Mouse (Mus musculus) midbrain, embryonic 10.5 days (tissue): ENCODE measurements around the gene Map3k3. TPM values are rescaled to one million over a fixed set of nuclear protein-coding genes. Genes with fewer than 3 reads are reported as not detected.

Source experiments
- DNase-seq: peaks from one replicate; pipeline ENCODE4 v3.0.0-alpha.2; 2017; ENCODE audit warnings: low spot score
- H3K27ac ChIP-seq: fragments of 300-500 bp; sonication (generic); replicated peaks from 2 replicates; pipeline ENCODE4 v1.5.1; 2016; ENCODE audit warnings: mild to moderate bottlenecking
- H3K27me3 ChIP-seq: fragments of 300-500 bp; sonication (generic); 2 replicates; pipeline ENCODE4 v1.6.1; 2016; ENCODE audit warnings: low read depth, mild to moderate bottlenecking; ENCODE audit not compliant: poor library complexity, severe bottlenecking
- H3K36me3 ChIP-seq: fragments of 300-500 bp; sonication (generic); 2 replicates; pipeline ENCODE4 v1.6.1; 2016; ENCODE audit warnings: mild to moderate bottlenecking, moderate library complexity
- H3K4me1 ChIP-seq: fragments of 300-500 bp; sonication (generic); 2 replicates; pipeline ENCODE4 v1.6.1; 2016
- H3K4me3 ChIP-seq: fragments of 300-500 bp; sonication (generic); 2 replicates; pipeline ENCODE4 v1.5.1; 2016; ENCODE audit warnings: mild to moderate bottlenecking, moderate library complexity
- H3K9me3 ChIP-seq: fragments of 300-500 bp; sonication (generic); replicated peaks from 2 replicates; pipeline ENCODE4 v1.6.1; 2016; ENCODE audit warnings: mild to moderate bottlenecking
- WGBS: fragments of 180-500 bp; shearing (Covaris S2); methylation state at CpG from one replicate; pipeline ENCODE4 v1.1.7; 2016; 5-methylcytosine and 5-hydroxymethylcytosine counted together
- polyA plus RNA-seq: library from polyadenylated mRNA; unstranded; fragments of >200 nt; fragmentation: Nextera tagmentation; extraction: Ambion mirVana; gene quantifications from 2 replicates; pipeline ENCODE4 v1.2.1, GENCODE M21; 2016

Gene Map3k3
- polyA plus RNA-seq, 1 experiment from 2014 or later: 21.9 TPM

GRCm38 (mm10) chr11:106154770-106155169, 70.4 kb downstream of the Map3k3 start:
- Histone ChIP-seq H3K27me3 (no peaks in the 10 kb centered on the region), H3K9me3 (no peaks in the 10 kb centered on the region), H3K4me1 (peaks cover 21% of the 10 kb centered on the region), H3K27ac (no peak overlapping the region), H3K36me3 (peaks cover 94% of the 10 kb centered on the region), H3K4me3 (no peak overlapping the region)
- 82% methylated on average over 2 of the region's 2 CpGs for WGBS
- no peak for DNase-seq

- no peak for DNase-seq
- peaks cover 28% of the 10 kb centered on the region for H3K4me1 ChIP-seq
- H3K36me3 ChIP-seq: peaks cover 84% of the 10 kb centered on the region
- WGBS: 82% methylated on average over 3 of the region's 3 CpGs
- H3K4me3 ChIP-seq: no peak overlapping the region
- H3K9me3 ChIP-seq: no peaks in the 10 kb centered on the region
- H3K27ac ChIP-seq: no peak overlapping the region
- no peaks in the 10 kb centered on the region for H3K27me3 ChIP-seq
Observed at GRCm38 (mm10) chr11:106155761-106156160, 71.3 kb downstream of the Map3k3 start.

GRCm38 (mm10) chr11:106156257-106156656, 71.8 kb downstream of the Map3k3 start:
- Histone ChIP-seq H3K36me3 (peaks cover 79% of the 10 kb centered on the region), H3K27ac (no peak overlapping the region), H3K4me1 (peaks cover 33% of the 10 kb centered on the region), H3K27me3 (no peaks in the 10 kb centered on the region), H3K4me3 (no peak overlapping the region), H3K9me3 (no peaks in the 10 kb centered on the region)
- DNase-seq: no peak
- 100% methylated on average over 1 of the region's 1 CpGs for WGBS

GRCm38 (mm10) chr11:106157154-106157553, 72.7 kb downstream of the Map3k3 start:
- no peak for DNase-seq
- H3K4me3 ChIP-seq: peak overlapping the region; percentile 18; the same call in 1 of the 2 replicates
- 93% methylated on average over 7 of the region's 7 CpGs for WGBS
- H3K36me3 ChIP-seq: peaks cover 72% of the 10 kb centered on the region
- no peaks in the 10 kb centered on the region for H3K27me3 ChIP-seq
- H3K27ac ChIP-seq: no peak overlapping the region
- H3K9me3 ChIP-seq: no peaks in the 10 kb centered on the region
- peaks cover 39% of the 10 kb centered on the region for H3K4me1 ChIP-seq

- Histone ChIP-seq H3K9me3 (no peaks in the 10 kb centered on the region), H3K4me3 (peak overlapping the region; percentile 92), H3K4me1 (peaks cover 39% of the 10 kb centered on the region), H3K27ac (peak overlapping the region; percentile 93), H3K36me3 (peaks cover 72% of the 10 kb centered on the region), H3K27me3 (no peaks in the 10 kb centered on the region)
- DNase-seq: peak; percentile 32
- 63% methylated on average over 14 of the region's 14 CpGs for WGBS
Observed at GRCm38 (mm10) chr11:106158081-106158929, 73.9 kb downstream of the Map3k3 start.

- Histone ChIP-seq H3K9me3 (no peaks in the 10 kb centered on the region), H3K4me3 (peak overlapping the region; percentile 92), H3K27me3 (no peaks in the 10 kb centered on the region), H3K27ac (peak overlapping the region; percentile 93), H3K36me3 (peaks cover 72% of the 10 kb centered on the region), H3K4me1 (peaks cover 39% of the 10 kb centered on the region)
- no peak for DNase-seq
- 50% methylated on average over 9 of the region's 9 CpGs for WGBS
Observed at GRCm38 (mm10) chr11:106158930-106159215, 74.5 kb downstream of the Map3k3 start.

- H3K9me3 ChIP-seq: no peaks in the 10 kb centered on the region
- peaks cover 39% of the 10 kb centered on the region for H3K4me1 ChIP-seq
- no peaks in the 10 kb centered on the region for H3K27me3 ChIP-seq
- peak overlapping the region; percentile 92 for H3K4me3 ChIP-seq
- WGBS: 3% methylated on average over 25 of the region's 25 CpGs
- peaks cover 72% of the 10 kb centered on the region for H3K36me3 ChIP-seq
- peak overlapping the region; percentile 93 for H3K27ac ChIP-seq
- DNase-seq: peak; percentile 67
Observed at GRCm38 (mm10) chr11:106159216-106159920, 75.0 kb downstream of the Map3k3 start.

GRCm38 (mm10) chr11:106159921-106160840, 75.8 kb downstream of the Map3k3 start:
- Histone ChIP-seq H3K27ac (peak overlapping the region; percentile 93), H3K36me3 (peaks cover 72% of the 10 kb centered on the region), H3K9me3 (no peaks in the 10 kb centered on the region), H3K4me3 (peak overlapping the region; percentile 92), H3K4me1 (peaks cover 39% of the 10 kb centered on the region), H3K27me3 (no peaks in the 10 kb centered on the region)
- DNase-seq: peak; percentile 86
- WGBS: under 1% methylated on average over 95 of the region's 106 CpGs

- peaks cover 72% of the 10 kb centered on the region for H3K36me3 ChIP-seq
- peaks cover 39% of the 10 kb centered on the region for H3K4me1 ChIP-seq
- H3K27ac ChIP-seq: peak within 1 kb of the TSS; percentile 93
- H3K27me3 ChIP-seq: no peaks in the 10 kb centered on the region
- H3K9me3 ChIP-seq: no peaks in the 10 kb centered on the region
- WGBS: 31% methylated on average over 22 of the region's 22 CpGs
- peak within 1 kb of the TSS; percentile 92 for H3K4me3 ChIP-seq
- no peak for DNase-seq
Observed at GRCm38 (mm10) chr11:106160841-106161721, 76.7 kb downstream of the Map3k3 start, which contains the start of the genes Gm10840 and Limd2. TSS of gene Gm10840 (plus strand) at chr11:106160850. TSS of gene Limd2 (minus strand) at chr11:106160860.

- H3K4me1 ChIP-seq: peaks cover 39% of the 10 kb centered on the region
- no peak overlapping the region for H3K4me3 ChIP-seq
- H3K27ac ChIP-seq: no peak overlapping the region
- no peaks in the 10 kb centered on the region for H3K27me3 ChIP-seq
- H3K9me3 ChIP-seq: no peaks in the 10 kb centered on the region
- no peak for DNase-seq
- 86% methylated on average over 2 of the region's 2 CpGs for WGBS
- H3K36me3 ChIP-seq: peaks cover 72% of the 10 kb centered on the region
Observed at GRCm38 (mm10) chr11:106162237-106162636, 77.8 kb downstream of the Map3k3 start.

GRCm38 (mm10) chr11:106163546-106163945, 79.1 kb downstream of the Map3k3 start:
- WGBS: 90% methylated on average over 4 of the region's 4 CpGs
- DNase-seq: no peak
- Histone ChIP-seq H3K4me1 (peaks cover 30% of the 10 kb centered on the region), H3K9me3 (no peaks in the 10 kb centered on the region), H3K27me3 (no peaks in the 10 kb centered on the region), H3K27ac (no peak overlapping the region), H3K4me3 (no peak overlapping the region), H3K36me3 (peaks cover 70% of the 10 kb centered on the region)
